Mouse (Mus musculus): ENCODE measurements around the gene Olfr18. TPM values are rescaled to one million over a fixed set of nuclear protein-coding genes. Genes with fewer than 3 reads are reported as not detected.
"Not testable (repeated sequence)": the region's sequence is repeated elsewhere in the genome, so short reads cannot be mapped to it uniquely, and the experiment has no call there.

The Olfr18 gene
- not detected for total RNA-seq (2021)

- no peak for DNase-seq
- intact Hi-C loops (cut with DNase I): no loop called here
Measured at GRCm38 (mm10) chr9:20335994-20336393, at the start of gene Olfr18. Gene Olfr18 (minus strand): TSS chr9:20336094.

- intact Hi-C loops (cut with DNase I): loop anchor here (5.0 kb wide), 1 partner anchor 72 kb away; no protein-coding TSS in a partner anchor
- DNase-seq: no peak
Measured at GRCm38 (mm10) chr9:20385343-20385703, 49.4 kb upstream of the Olfr18 start.

GRCm38 (mm10) chr9:20384532-20385342 is 48.8 kb upstream of the Olfr18 start, which contains the start of gene Zfp560:
Gene Zfp560 (minus strand): TSS chr9:20385177.
- DNase-seq: peak; percentile 91 to 92
- intact Hi-C loops (cut with DNase I): loop anchor here (5.0 kb wide), 3 partner anchors 73 to 268 kb away; partner anchors contain the start of gene Pin1

- DNase-seq: no peak
- intact Hi-C loops (cut with DNase I): loop anchor here (5.0 kb wide), 2 partner anchors 159 to 269 kb away; partner anchors contain the start of gene Pin1
Measured at GRCm38 (mm10) chr9:20383659-20384058, 47.8 kb upstream of the Olfr18 start.

- intact Hi-C loops (cut with DNase I): no loop called here
- DNase-seq: no peak
Measured at GRCm38 (mm10) chr9:20374712-20375111, 38.8 kb upstream of the Olfr18 start.

GRCm38 (mm10) chr9:20367311-20367710 is 31.4 kb upstream of the Olfr18 start:
- no peak for DNase-seq
- intact Hi-C loops (cut with DNase I): no loop called here

GRCm38 (mm10) chr9:20348501-20348900 is 12.6 kb upstream of the Olfr18 start:
- intact Hi-C loops (cut with DNase I): no loop called here
- no peak for DNase-seq

GRCm38 (mm10) chr9:20298232-20298631 is 37.7 kb downstream of the Olfr18 start, which contains the start of gene Olfr873:
Gene Olfr873 (plus strand): TSS chr9:20298532.
- intact Hi-C loops (cut with DNase I): no loop called here
- no peak for DNase-seq

GRCm38 (mm10) chr9:20295562-20295961 is 40.3 kb downstream of the Olfr18 start:
- DNase-seq; intact Hi-C loops (cut with DNase I): not testable (repeated sequence)

GRCm38 (mm10) chr9:20282051-20282450 is 53.8 kb downstream of the Olfr18 start, which contains the start of gene Olfr39:
Gene Olfr39 (plus strand): TSS chr9:20282351.
- intact Hi-C loops (cut with DNase I): no loop called here
- DNase-seq: no peak

Other genes starting within 250 kb of the Olfr18 start
- gene Olfr868, start 237.5 kb downstream of the Olfr18 start, total RNA-seq (2021): not detected
- not detected for gene Olfr869, start 207.1 kb downstream of the Olfr18 start, total RNA-seq (2021)
- gene Olfr870, start 162.0 kb downstream of the Olfr18 start, total RNA-seq (2021): not detected
- gene Olfr871, start 123.9 kb downstream of the Olfr18 start, total RNA-seq (2021): not detected
- not detected for gene Olfr872, start 99.0 kb downstream of the Olfr18 start, total RNA-seq (2021)
- gene Olfr39, start 53.7 kb downstream of the Olfr18 start, total RNA-seq (2021): not detected
- not detected for gene Olfr873, start 37.6 kb downstream of the Olfr18 start, total RNA-seq (2021)
- 10 to 100 TPM in 1 of 2 experiments, 1 to 10 TPM in 1; 9.5 to 11.7 TPM for gene Zfp560, start 49.1 kb upstream of the Olfr18 start, total RNA-seq (2021)
- gene Zfp26, start 124.1 kb upstream of the Olfr18 start, total RNA-seq (2021): 10 to 100 TPM in 1 of 2 experiments, 1 to 10 TPM in 1; 8.2 to 11.0 TPM
- gene Zfp426, start 156.7 kb upstream of the Olfr18 start, total RNA-seq (2021): 10 to 100 TPM in 1 of 2 experiments, 1 to 10 TPM in 1; 9.7 to 10.2 TPM
- 10 to 100 TPM; 24.3 to 27.4 TPM for gene Zfp266, start 185.3 kb upstream of the Olfr18 start, total RNA-seq (2021)
- 1 to 10 TPM; 5.7 to 7.0 TPM for gene Zfp846, start 245.2 kb upstream of the Olfr18 start, total RNA-seq (2021)